Mouse (Mus musculus) midbrain, postnatal 0 days (tissue): ENCODE data around the gene Eml1. TPM values are rescaled to one million over a fixed set of nuclear protein-coding genes. Genes with fewer than 3 reads are reported as not detected.

Experiments used
- ATAC-seq: fragments of 200-750 bp; cut with Nextera tagmentation; 2 replicates; pipeline ENCODE4 v1.8.0; 2017; ENCODE audit warnings: moderate number of reproducible peaks, mild to moderate bottlenecking, moderate TSS enrichment, moderate library complexity; ENCODE audit not compliant: low FRiP score
- DNase-seq: peaks from one replicate; pipeline ENCODE4 v3.0.0-alpha.2; 2015; ENCODE audit warnings: low spot score
- H3K27ac ChIP-seq: fragments of 300-500 bp; sonication (generic); 2 replicates; pipeline ENCODE4 v1.5.1; 2014; ENCODE audit warnings: low read depth, mild to moderate bottlenecking, low read length, mixed read lengths
- H3K27me3 ChIP-seq: fragments of 300-500 bp; sonication (generic); 2 replicates; pipeline ENCODE4 v1.6.1; 2014; ENCODE audit warnings: low read length, control low read depth, mixed read lengths; ENCODE audit not compliant: insufficient read depth
- H3K36me3 ChIP-seq: fragments of 300-500 bp; sonication (generic); 2 replicates; pipeline ENCODE4 v1.6.1; 2014; ENCODE audit warnings: low read length, control low read depth, mixed read lengths; ENCODE audit not compliant: insufficient read depth
- H3K4me1 ChIP-seq: fragments of 300-500 bp; sonication (generic); 2 replicates; pipeline ENCODE4 v1.6.1; 2014; ENCODE audit warnings: mild to moderate bottlenecking, control low read depth, antibody characterized with exemption, low read length, mixed read lengths; ENCODE audit not compliant: insufficient read depth
- H3K4me2 ChIP-seq: fragments of 300-500 bp; sonication (generic); 2 replicates; pipeline ENCODE4 v1.6.1; 2014; ENCODE audit warnings: low read depth, mild to moderate bottlenecking, low read length, mixed read lengths; ENCODE audit not compliant: poor library complexity, severe bottlenecking
- H3K4me3 ChIP-seq: fragments of 300-500 bp; sonication (generic); 2 replicates; pipeline ENCODE4 v1.5.1; 2014; ENCODE audit warnings: low read depth, mild to moderate bottlenecking, low read length, moderate library complexity
- H3K9ac ChIP-seq: fragments of 300-500 bp; sonication (generic); replicated peaks from 2 replicates; pipeline ENCODE4 v1.6.1; 2014; ENCODE audit warnings: mild to moderate bottlenecking, low read length, moderate library complexity, mixed read lengths; ENCODE audit not compliant: poor library complexity, severe bottlenecking
- H3K9me3 ChIP-seq: fragments of 300-500 bp; sonication (generic); 2 replicates; pipeline ENCODE4 v1.6.1; 2016; ENCODE audit warnings: low read length, control low read depth
- CTCF ChIP-seq: IDR thresholded peaks from 2 replicates; pipeline ENCODE4 v1.5.1; 2016; ENCODE audit warnings: antibody characterized with exemption, mild to moderate bottlenecking
- WGBS: fragments of 180-500 bp; shearing (Covaris S2); extraction: QIAGEN DNeasy Blood & Tissue Kit; methylation state at CpG from one replicate; pipeline ENCODE4 v1.1.7; 2014; 5-methylcytosine and 5-hydroxymethylcytosine counted together
- polyA plus RNA-seq: library from polyadenylated mRNA; unstranded; fragments of >200 nt; fragmentation: Nextera tagmentation; extraction: Ambion mirVana; gene quantifications from 2 replicates; pipeline ENCODE4 v1.2.1, GENCODE M21; 2015
- total RNA-seq: library from RNA; depleted of rRNA; stranded (reverse); fragments of >200 nt; gene quantifications from 2 replicates; pipeline ENCODE4 v1.2.3, GENCODE M21; 2014; rRNA removed

Gene Eml1
- total RNA-seq (43.9 and 52.0 TPM in 2 replicates), polyA plus RNA-seq (34.0 and 37.4 TPM in 2 replicates)

GRCm38 (mm10) chr12:108370596-108371428 is at the start of gene Eml1:
Eml1 (plus strand) TSS chr12:108370957.
- Histone ChIP-seq H3K4me2 (no peak within 1 kb of the TSS), H3K9me3 (no peaks in the 10 kb centered on the region), H3K9ac (no peak within 1 kb of the TSS), H3K4me1 (no peaks in the 10 kb centered on the region), H3K36me3 (no peaks in the 10 kb centered on the region), H3K27me3 (no peaks in the 10 kb centered on the region), H3K4me3 (no peak within 1 kb of the TSS), H3K27ac (no peak within 1 kb of the TSS)
- WGBS, result 79% methylated on average over 19 of the region's 19 CpGs
- DNase-seq (no peak), ATAC-seq (no peak)
- TF ChIP-seq CTCF, result no peak

- TF ChIP-seq CTCF, result no peak
- Histone ChIP-seq H3K4me1 (0 out of 2 replicates have a peak, but pooled peaks cover 5% of the 10 kb centered on the region), H3K9ac (no peak overlapping the region), H3K27me3 (no peaks in the 10 kb centered on the region; the same call in 1 of the 2 replicates), H3K9me3 (no peaks in the 10 kb centered on the region), H3K4me2 (no peak overlapping the region), H3K27ac (no peak overlapping the region), H3K36me3 (no peaks in the 10 kb centered on the region), H3K4me3 (no peak overlapping the region)
- WGBS, result 40% methylated on average over 5 of the region's 5 CpGs
- DNase-seq (peak; percentile 29), ATAC-seq (no peak)
These were observed 44.4 kb upstream of the Eml1 start for GRCm38 (mm10) chr12:108326401-108326800.

GRCm38 (mm10) chr12:108327889-108328491 is 42.8 kb upstream of the Eml1 start:
- peak overlapping the region; percentile 51 for H3K4me3 ChIP-seq
- no peaks in the 10 kb centered on the region; the same call in 1 of the 2 replicates for H3K27me3 ChIP-seq
- ATAC-seq (peak; percentile 81), DNase-seq (peak; percentile 89)
- H3K9me3 ChIP-seq, result no peaks in the 10 kb centered on the region
- 5% methylated on average over 49 of the region's 66 CpGs for WGBS
- peak overlapping the region; percentile 81 for H3K9ac ChIP-seq
- no peak for TF ChIP-seq CTCF
- no peaks in the 10 kb centered on the region for H3K36me3 ChIP-seq
- H3K27ac ChIP-seq, result peak overlapping the region; percentile 55
- peak overlapping the region; percentile 84 for H3K4me2 ChIP-seq
- H3K4me1 ChIP-seq, result 0 out of 2 replicates have a peak, but pooled peaks cover 5% of the 10 kb centered on the region

GRCm38 (mm10) chr12:108333056-108333455 is 37.7 kb upstream of the Eml1 start:
- Histone ChIP-seq H3K36me3 (no peaks in the 10 kb centered on the region), H3K9ac (0 out of 2 replicates have a peak overlapping the region, but pooled peaks have one; percentile 29), H3K27me3 (no peaks in the 10 kb centered on the region), H3K4me2 (peak overlapping the region; percentile 96), H3K9me3 (no peaks in the 10 kb centered on the region), H3K4me3 (peak overlapping the region; percentile 70; the same call in 1 of the 2 replicates), H3K27ac (0 out of 2 replicates have a peak overlapping the region, but pooled peaks have one; percentile 62), H3K4me1 (no peaks in the 10 kb centered on the region)
- peak; percentile 98 for TF ChIP-seq CTCF
- DNase-seq, result peak; percentile 85
- WGBS, result 1% methylated on average over 16 of the region's 16 CpGs
- ATAC-seq, result peak; percentile 35; the same call in 1 of the 2 replicates

GRCm38 (mm10) chr12:108333481-108333882 is 37.3 kb upstream of the Eml1 start:
- DNase-seq, result no peak
- no peaks in the 10 kb centered on the region for H3K27me3 ChIP-seq
- no peaks in the 10 kb centered on the region for H3K36me3 ChIP-seq
- H3K4me1 ChIP-seq, result no peaks in the 10 kb centered on the region
- H3K9me3 ChIP-seq, result no peaks in the 10 kb centered on the region
- peak overlapping the region; percentile 62 for H3K27ac ChIP-seq
- peak; percentile 14; the same call in 1 of the 2 replicates for ATAC-seq
- peak overlapping the region; percentile 70 for H3K4me3 ChIP-seq
- 0 out of 2 replicates have a peak overlapping the region, but pooled peaks have one; percentile 29 for H3K9ac ChIP-seq
- H3K4me2 ChIP-seq, result peak overlapping the region; percentile 96
- TF ChIP-seq CTCF, result no peak
- WGBS, result under 1% methylated on average over 22 of the region's 22 CpGs
